Mouse (Mus musculus): ENCODE data around the gene Nol9.

Nol9 gene

GRCm38 (mm10) chr4:152067280-152067679 lies 28.2 kb downstream of the Nol9 start:
- DNase-seq = no peak

GRCm38 (mm10) chr4:152068166-152068724 lies 29.1 kb downstream of the Nol9 start:
- DNase-seq = no peak

- no peak for DNase-seq
These were observed 30.1 kb downstream of the Nol9 start for GRCm38 (mm10) chr4:152069245-152069644.

GRCm38 (mm10) chr4:152070494-152071396 lies 31.6 kb downstream of the Nol9 start:
- no peak for DNase-seq

GRCm38 (mm10) chr4:152072121-152072601 lies 33.0 kb downstream of the Nol9 start, which contains the start of gene Plekhg5:
Gene Plekhg5 (plus strand): TSS chr4:152072498.
- no peak for DNase-seq

GRCm38 (mm10) chr4:152072655-152073054 lies 33.5 kb downstream of the Nol9 start:
- no peak for DNase-seq

GRCm38 (mm10) chr4:152073715-152074114 lies 34.6 kb downstream of the Nol9 start:
- DNase-seq = no peak

- DNase-seq = no peak
These were observed 35.4 kb downstream of the Nol9 start for GRCm38 (mm10) chr4:152074548-152074947.

- no peak for DNase-seq
These were observed 38.1 kb downstream of the Nol9 start for GRCm38 (mm10) chr4:152077191-152077590.

- no peak for DNase-seq
These were observed 39.0 kb downstream of the Nol9 start for GRCm38 (mm10) chr4:152078105-152078530.

GRCm38 (mm10) chr4:152079261-152079660 lies 40.1 kb downstream of the Nol9 start:
- DNase-seq = no peak

GRCm38 (mm10) chr4:152079931-152080330 lies 40.8 kb downstream of the Nol9 start:
- DNase-seq = no peak

- DNase-seq = no peak
These were observed 44.6 kb downstream of the Nol9 start for GRCm38 (mm10) chr4:152083611-152084220.

GRCm38 (mm10) chr4:152084616-152085015 lies 45.5 kb downstream of the Nol9 start:
- DNase-seq = peak in 1 of 2 experiments; percentile 1

- peak in 1 of 2 experiments; percentile 40 for DNase-seq
These were observed 47.5 kb downstream of the Nol9 start for GRCm38 (mm10) chr4:152086505-152087210.

- DNase-seq = no peak
These were observed 48.3 kb downstream of the Nol9 start for GRCm38 (mm10) chr4:152087211-152088081.

- no peak for DNase-seq
These were observed 49.0 kb downstream of the Nol9 start for GRCm38 (mm10) chr4:152088133-152088532.

GRCm38 (mm10) chr4:152088556-152089120 lies 49.5 kb downstream of the Nol9 start:
- no peak for DNase-seq

GRCm38 (mm10) chr4:152090191-152090590 lies 51.1 kb downstream of the Nol9 start:
- no peak for DNase-seq

GRCm38 (mm10) chr4:152092751-152093293 lies 53.7 kb downstream of the Nol9 start:
- DNase-seq = no peak

- DNase-seq = no peak
These were observed 55.1 kb downstream of the Nol9 start for GRCm38 (mm10) chr4:152094233-152094632.

Measured in spleen, adult 18-20 months (tissue).